In genomic region chr5:135990601-135991000, GRCm38 (mm10) we compare ENCODE assay signal across 20 mouse cellular contexts. TPM values are rescaled to one million over a fixed set of nuclear protein-coding genes. Genes with fewer than 3 reads are reported as not detected.
DNase-seq lines count a peak whose midpoint lies in the region; ATAC-seq lines count a peak whose summit lies in the region.
"Had no signal": no experiment of that assay in that cellular context is flagged by ENCODE, and none has a peak within 500 bp of the region (broad histone marks: within the 10 kb centered on the region; RNA-seq: fewer than 3 reads in every experiment).

No protein-coding gene starts in this region.

- H3K27ac ChIP-seq in forebrain, embryonic 16.5 days (ENCODE audit: low read length): no peak overlapping the region
- H3K27ac ChIP-seq: hindbrain, postnatal 0 days had no signal

- ATAC-seq in monocyte, adult 5-6 weeks (replicated peaks; ENCODE audit: insufficient number of reproducible peaks, low FRiP score, low TSS enrichment, poor library complexity, severe bottlenecking): peak; percentile 86
- no peak for ATAC-seq in forebrain, embryonic 16.5 days
- ATAC-seq: forebrain, embryonic 14.5 days; hindbrain, postnatal 0 days had no signal

- H3K9ac ChIP-seq in forebrain, embryonic 16.5 days (replicated peaks; ENCODE audit: low read depth, low read length): no peak overlapping the region

- H3K9me3 ChIP-seq in forebrain, embryonic 16.5 days (ENCODE audit: control insufficient read depth, low read length): no peaks in the 10 kb centered on the region
- H3K9me3 ChIP-seq: megakaryocyte, embryonic 14.5 days had no signal

- DNase-seq in heart, adult 11 months: peak; percentile 96
- DNase-seq in heart, postnatal 14 days: no peak
- DNase-seq in thymus, postnatal 0 days (ENCODE audit: low spot score): peak; percentile 45
- DNase-seq in thymus, adult 18-20 months: no peak
- no peak for DNase-seq in gastrocnemius, adult 8-10 months (ENCODE audit: low spot score in 2 of 2)
- no peak for DNase-seq in kidney, postnatal 10 days
- DNase-seq: cerebellum, adult 9-10 months; embryo, embryonic 11 days; heart, postnatal 10 days; kidney, adult 18-20 months; kidney, postnatal 36 days; left cerebral cortex, postnatal 4 days had no signal

- WGBS in forebrain, embryonic 16.5 days: 71% methylated on average over 5 of the region's 5 CpGs

- intact Hi-C loops in heart, postnatal 14 days (cut with DNase I): no loop called here

- H3K36me3 ChIP-seq in forebrain, embryonic 16.5 days (ENCODE audit: control insufficient read depth, insufficient read depth): no peaks in the 10 kb centered on the region

- H3K27me3 ChIP-seq in forebrain, embryonic 16.5 days (replicated peaks; ENCODE audit: control insufficient read depth, insufficient read depth, low read length): no peaks in the 10 kb centered on the region

- H3K4me2 ChIP-seq in forebrain, embryonic 16.5 days (ENCODE audit: low read length): no peak overlapping the region

- H3K4me3 ChIP-seq in forebrain, embryonic 16.5 days (replicated peaks; ENCODE audit: low read length): no peak overlapping the region
- H3K4me3 ChIP-seq: megakaryocyte, embryonic 14.5 days had no signal

- H3K4me1 ChIP-seq in forebrain, embryonic 16.5 days (replicated peaks; ENCODE audit: control insufficient read depth, insufficient read depth, low read length): peaks cover 7% of the 10 kb centered on the region

RNA-seq across cellular contexts. Expression of gene Dtx2, which starts 4.0 kb away (rescaled TPM):
- 1 to 10 TPM; 8.5 to 8.9 TPM for total RNA-seq in heart, postnatal 14 days (2021)
- polyA plus RNA-seq in thymus, postnatal 0 days (2015; fragmentation: Nextera tagmentation; extraction: Ambion mirVana): 43.9 and 46.0 TPM in 2 replicates
- 5.4 to 11.2 TPM (median 6.8 TPM) in 3 replicates for total RNA-seq in monocyte, adult 5-6 weeks (2017)
- 1 to 10 TPM; 6.4 to 7.8 (median 7.1) TPM for total RNA-seq in gastrocnemius, adult 8-10 months (2022)
- 26.4 and 28.1 TPM in 2 replicates for polyA plus RNA-seq in forebrain, embryonic 16.5 days (2015; fragmentation: Nextera tagmentation; extraction: Ambion mirVana)

RNA-seq across cellular contexts. Expression of gene Zp3, which starts 10.7 kb away (rescaled TPM):
- not detected for total RNA-seq in heart, postnatal 14 days (2021)
- 0.53 and 0.64 TPM in 2 replicates for polyA plus RNA-seq in thymus, postnatal 0 days (2015; fragmentation: Nextera tagmentation; extraction: Ambion mirVana)
- total RNA-seq in monocyte, adult 5-6 weeks (2017): not detected in 3 replicates
- total RNA-seq in gastrocnemius, adult 8-10 months (2022): not detected
- 0.19 TPM in 1 of 2 replicates, not detected in the other for polyA plus RNA-seq in forebrain, embryonic 16.5 days (2015; fragmentation: Nextera tagmentation; extraction: Ambion mirVana)
- total RNA-seq: adrenal gland, adult 18-20 months; heart, adult 8-10 months; heart, postnatal 10 days; layer of hippocampus, postnatal 10 days; left cerebral cortex, postnatal 4 days had no signal

RNA-seq across cellular contexts. Expression of gene Ssc4d, which starts 16.3 kb away (rescaled TPM):
- total RNA-seq in heart, postnatal 14 days (2021): 1 to 10 TPM in 1 of 2 experiments, under 1 TPM in 1; 0.41 to 1.3 TPM
- 1.6 and 2.7 TPM in 2 replicates for polyA plus RNA-seq in thymus, postnatal 0 days (2015; fragmentation: Nextera tagmentation; extraction: Ambion mirVana)
- total RNA-seq in monocyte, adult 5-6 weeks (2017): 1.5 to 1.9 TPM in 2 of 3 replicates, not detected in the other
- total RNA-seq in gastrocnemius, adult 8-10 months (2022): under 1 TPM in 3 of 4 experiments, not detected in 1; 0.29 to 0.65 (median 0.53) TPM
- polyA plus RNA-seq in forebrain, embryonic 16.5 days (2015; fragmentation: Nextera tagmentation; extraction: Ambion mirVana): 0.71 and 1.0 TPM in 2 replicates

RNA-seq across cellular contexts. Expression of gene Upk3b, which starts 47.7 kb away (rescaled TPM):
- total RNA-seq in heart, postnatal 14 days (2021): 10 to 100 TPM; 24.8 to 26.5 TPM
- 0.32 and 0.48 TPM in 2 replicates for polyA plus RNA-seq in thymus, postnatal 0 days (2015; fragmentation: Nextera tagmentation; extraction: Ambion mirVana)
- total RNA-seq in monocyte, adult 5-6 weeks (2017): not detected in 3 replicates
- total RNA-seq in gastrocnemius, adult 8-10 months (2022): not detected
- not detected in 2 replicates for polyA plus RNA-seq in forebrain, embryonic 16.5 days (2015; fragmentation: Nextera tagmentation; extraction: Ambion mirVana)
- total RNA-seq: hindbrain, postnatal 0 days; layer of hippocampus, postnatal 10 days; left cerebral cortex, postnatal 4 days had no signal
- polyA plus RNA-seq: forebrain, embryonic 14.5 days; hindbrain, postnatal 0 days had no signal

RNA-seq across cellular contexts. Expression of gene Ywhag, which starts 56.2 kb away (rescaled TPM):
- total RNA-seq in heart, postnatal 14 days (2021): 100 to 1,000 TPM; 284 to 301 TPM
- polyA plus RNA-seq in thymus, postnatal 0 days (2015; fragmentation: Nextera tagmentation; extraction: Ambion mirVana): 69.4 and 69.8 TPM in 2 replicates
- total RNA-seq in monocyte, adult 5-6 weeks (2017): 86.4 to 119 TPM (median 100 TPM) in 3 replicates
- total RNA-seq in gastrocnemius, adult 8-10 months (2022): 100 to 1,000 TPM; 306 to 315 (median 309) TPM
- polyA plus RNA-seq in forebrain, embryonic 16.5 days (2015; fragmentation: Nextera tagmentation; extraction: Ambion mirVana): 870 and 902 TPM in 2 replicates

Comparison
In these comparisons a context has a peak if more than half of its experiments do, and no peak if none do; other contexts are left out.
1. DNase-seq: peak in heart, adult 11 months (single experiment) and thymus, postnatal 0 days (single experiment); none in heart, postnatal 14 days (0 of 2), thymus, adult 18-20 months (0 of 2), gastrocnemius, adult 8-10 months (0 of 2) and kidney, postnatal 10 days (single experiment).